Mouse (Mus musculus): ENCODE data around the gene Lsm7.

- TF ChIP-seq GATA1 (IDR thresholded peaks at IDR 0.05; ENCODE audit: borderline replicate concordance, low read length) (no peak), FLI1 (IDR thresholded peaks at IDR 0.05; ENCODE audit: low read length) (no peak)
Measured at GRCm38 (mm10) chr10:80827870-80828420, 27.1 kb downstream of the Lsm7 start.
